ENCODE assay signal across 21 mouse cellular contexts in genomic region chr11:57194746-57195145, GRCm38 (mm10).
A peak's percentile ranks its signal among the peaks of the same experiment; 100 is the strongest.
DNase-seq lines count a peak whose midpoint lies in the region; ATAC-seq and TF ChIP-seq lines count a peak whose summit lies in the region.
"Had no signal": no experiment of that assay in that cellular context is flagged by ENCODE, and none has a peak within 500 bp of the region (broad histone marks: within the 10 kb centered on the region; RNA-seq: fewer than 3 reads in every experiment).

No protein-coding gene starts in this region.

- no peak for TF ChIP-seq POLR2A in olfactory bulb, adult 2 months (IDR thresholded peaks at IDR 0.05; ENCODE audit: insufficient read depth, low read depth, low read length)

- WGBS in olfactory bulb, adult 2 months = 24% methylated on average over 5 of the region's 5 CpGs

- intact Hi-C loops in left cerebral cortex, postnatal 10 days (cut with DNase I) = no loop called here

- H3K4me1 ChIP-seq in olfactory bulb, adult 2 months (ENCODE audit: control insufficient read depth, insufficient read depth, low read length) = no peaks in the 10 kb centered on the region
- H3K4me1 ChIP-seq: embryonic facial prominence, embryonic 10.5 days; forebrain, embryonic 15.5 days had no signal

- no peak for TF ChIP-seq CTCF in olfactory bulb, adult 2 months (IDR thresholded peaks at IDR 0.05; ENCODE audit: insufficient read depth, low read depth, low read length)

- peak overlapping the region; percentile 94 for H3K27ac ChIP-seq in olfactory bulb, adult 2 months (ENCODE audit: insufficient read depth, low read depth, low read length)
- H3K27ac ChIP-seq: embryonic facial prominence, embryonic 10.5 days; forebrain, embryonic 15.5 days; gastrocnemius, adult 2 months; hindbrain, embryonic 13.5 days; hindbrain, postnatal 0 days had no signal

- peak; percentile 88 for ATAC-seq in frontal cortex, adult (ENCODE audit: low TSS enrichment)
- ATAC-seq: activated CD4-positive, CD25-positive, alpha-beta regulatory T cell, adult 4 months; forebrain, embryonic 15.5 days; hindbrain, postnatal 0 days; Patski had no signal

- H3K4me3 ChIP-seq in olfactory bulb, adult 2 months (ENCODE audit: insufficient read depth, low read depth, low read length) = no peak overlapping the region
- H3K4me3 ChIP-seq: embryonic facial prominence, embryonic 10.5 days; erythroblast, embryonic 14.5 days; forebrain, embryonic 15.5 days; gastrocnemius, adult 2 months; hindbrain, embryonic 13.5 days had no signal

- no peak for DNase-seq in frontal cortex, postnatal 10 days (ENCODE audit: low spot score in 2 of 2)
- peak; percentile 23 to 42 for DNase-seq in left cerebral cortex, adult 9 months (ENCODE audit: low spot score in 2 of 2)
- DNase-seq in left cerebral cortex, postnatal 10 days (ENCODE audit: extremely low spot score in 1 of 2, low spot score in 2 of 2) = no peak
- no peak for DNase-seq in right cerebral cortex, postnatal 36 days (ENCODE audit: low spot score in 2 of 2)
- DNase-seq in right cerebral cortex, postnatal 10 days (ENCODE audit: low spot score in 2 of 2) = no peak
- DNase-seq: adrenal gland, postnatal 14 days; cerebellum, adult 18-20 months; cerebellum, adult 9-11 months; cerebellum, postnatal 36 days; gastrocnemius, adult 2 months; gastrocnemius, postnatal 36 days; heart, postnatal 10 days had no signal

Comparison
In these comparisons a context has a peak if more than half of its experiments do, and no peak if none do; other contexts are left out.
1. DNase-seq: peak in left cerebral cortex, adult 9 months (2 of 2); none in frontal cortex, postnatal 10 days (0 of 2), left cerebral cortex, postnatal 10 days (0 of 2), right cerebral cortex, postnatal 36 days (0 of 2) and right cerebral cortex, postnatal 10 days (0 of 2).